Mouse (Mus musculus): ENCODE results near the gene Ctbs. TPM values are rescaled to one million over a fixed set of nuclear protein-coding genes. Genes with fewer than 3 reads are reported as not detected.
A peak's percentile ranks its signal among the peaks of the same experiment; 100 is the strongest.

The Ctbs gene
- polyA plus RNA-seq, 1 experiment from 2014 or later, result 11.3 TPM

DNA sequence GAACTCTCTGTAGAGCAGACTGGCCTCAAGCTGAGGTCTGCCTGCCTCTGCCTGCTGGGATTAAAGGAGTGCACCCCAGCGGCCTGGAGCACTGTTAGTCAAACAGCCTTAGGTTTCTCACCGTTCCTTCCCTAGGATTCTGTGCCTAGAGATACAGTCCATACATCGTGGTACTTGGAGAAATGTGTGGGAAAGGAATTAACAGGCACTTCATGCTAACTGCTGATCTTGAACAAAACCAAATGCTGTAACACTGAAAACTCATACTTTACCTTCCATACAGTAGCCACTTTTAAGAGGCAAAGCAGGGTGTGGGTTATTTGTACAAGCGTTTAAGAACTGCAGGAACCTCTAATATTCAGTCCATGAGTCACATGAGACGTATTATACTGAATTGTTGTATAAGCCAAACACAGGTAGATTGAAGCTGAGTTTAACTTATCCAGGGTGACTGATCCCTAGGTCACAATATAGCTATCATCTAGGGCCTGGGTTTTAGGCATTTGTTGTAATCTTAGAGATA is 52.1 kb downstream of the Ctbs start:
- Histone ChIP-seq H3K36me3 (peaks cover 11% of the 10 kb centered on the region), H3K27me3 (replicated peaks) (no peaks in the 10 kb centered on the region), H3K4me1 (replicated peaks) (peaks cover 18% of the 10 kb centered on the region), H3K4me3 (replicated peaks) (peak overlapping the region; percentile 87), H3K9ac (peak overlapping the region; percentile 29; the same call in 1 of the 2 replicates), H3K27ac (peak overlapping the region; percentile 7; the same call in 1 of the 2 replicates), H3K4me2 (replicated peaks) (peak overlapping the region; percentile 65), H3K9me3 (no peaks in the 10 kb centered on the region)
- 36% methylated on average over 5 of the region's 5 CpGs for WGBS
- no peak for ATAC-seq

DNA sequence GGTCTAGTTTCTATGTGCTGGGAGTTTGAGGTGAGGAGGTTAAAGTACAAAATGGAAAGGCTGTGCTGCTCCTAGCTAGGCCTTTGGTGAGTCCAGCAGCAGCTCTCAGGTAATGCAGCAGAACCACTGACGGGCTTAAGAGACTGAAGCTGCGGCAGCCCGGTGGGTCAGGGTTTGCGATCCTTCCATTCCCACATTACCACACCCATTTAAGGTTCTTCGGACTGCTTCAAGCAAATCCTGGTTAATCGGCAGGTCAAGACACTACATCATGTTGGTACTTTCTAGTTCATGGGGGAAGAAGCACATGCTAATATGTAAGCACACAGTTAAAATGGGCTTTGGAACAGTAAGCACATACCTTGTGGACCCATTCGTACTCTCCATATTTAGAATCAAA is 57.1 kb downstream of the Ctbs start:
- no peak overlapping the region for H3K27ac ChIP-seq
- no peaks in the 10 kb centered on the region for H3K9me3 ChIP-seq
- no peaks in the 10 kb centered on the region for H3K27me3 ChIP-seq (replicated peaks)
- peaks cover 24% of the 10 kb centered on the region for H3K36me3 ChIP-seq
- no peak for ATAC-seq
- peaks cover 12% of the 10 kb centered on the region; the same call in 1 of the 2 replicates for H3K4me1 ChIP-seq (replicated peaks)
- H3K4me2 ChIP-seq (replicated peaks), result no peak overlapping the region
- no peak overlapping the region for H3K4me3 ChIP-seq (replicated peaks)
- H3K9ac ChIP-seq, result no peak overlapping the region
- WGBS, result 93% methylated on average over 7 of the region's 7 CpGs

Other genes starting within 250 kb of the Ctbs start
- 1.8 and 1.9 TPM in 2 replicates for gene Lpar3, start 228.8 kb upstream of the Ctbs start, polyA plus RNA-seq (2015; fragmentation: Nextera tagmentation; extraction: Ambion mirVana)
- gene Ssx2ip, start 45.2 kb upstream of the Ctbs start, polyA plus RNA-seq (2015; fragmentation: Nextera tagmentation; extraction: Ambion mirVana), result 38.6 and 41.5 TPM in 2 replicates
- 2.8 and 2.9 TPM in 2 replicates for gene Spata1, start 50.0 kb downstream of the Ctbs start, polyA plus RNA-seq (2015; fragmentation: Nextera tagmentation; extraction: Ambion mirVana)
- 999 and 1,061 TPM in 2 replicates for gene Gng5, start 50.0 kb downstream of the Ctbs start, polyA plus RNA-seq (2015; fragmentation: Nextera tagmentation; extraction: Ambion mirVana)
- gene Rpf1, start 71.6 kb downstream of the Ctbs start, polyA plus RNA-seq (2015; fragmentation: Nextera tagmentation; extraction: Ambion mirVana), result 48.8 and 56.3 TPM in 2 replicates
- gene Uox, start 120.6 kb downstream of the Ctbs start, polyA plus RNA-seq (2015; fragmentation: Nextera tagmentation; extraction: Ambion mirVana), result 0.70 and 3.1 TPM in 2 replicates
- 0.08 TPM in 1 of 2 replicates, not detected in the other for gene Dnase2b, start 165.8 kb downstream of the Ctbs start, polyA plus RNA-seq (2015; fragmentation: Nextera tagmentation; extraction: Ambion mirVana)
- gene 4930503B20Rik, start 201.5 kb downstream of the Ctbs start, polyA plus RNA-seq (2015; fragmentation: Nextera tagmentation; extraction: Ambion mirVana), result not detected in 2 replicates
- 0.53 and 0.59 TPM in 2 replicates for gene Samd13, start 235.8 kb downstream of the Ctbs start, polyA plus RNA-seq (2015; fragmentation: Nextera tagmentation; extraction: Ambion mirVana)

Measured in intestine, embryonic 15.5 days (tissue).